Mouse (Mus musculus): ENCODE measurements at regions not wholly inside any gene's neighbourhood (a gene's known extent, or its start where the extent isn't known, plus 50 kb on each side); places are given as distances from the start of the nearest gene placed in this dataset.
A peak's percentile ranks its signal among the peaks of the same experiment; 100 is the strongest.

DNA sequence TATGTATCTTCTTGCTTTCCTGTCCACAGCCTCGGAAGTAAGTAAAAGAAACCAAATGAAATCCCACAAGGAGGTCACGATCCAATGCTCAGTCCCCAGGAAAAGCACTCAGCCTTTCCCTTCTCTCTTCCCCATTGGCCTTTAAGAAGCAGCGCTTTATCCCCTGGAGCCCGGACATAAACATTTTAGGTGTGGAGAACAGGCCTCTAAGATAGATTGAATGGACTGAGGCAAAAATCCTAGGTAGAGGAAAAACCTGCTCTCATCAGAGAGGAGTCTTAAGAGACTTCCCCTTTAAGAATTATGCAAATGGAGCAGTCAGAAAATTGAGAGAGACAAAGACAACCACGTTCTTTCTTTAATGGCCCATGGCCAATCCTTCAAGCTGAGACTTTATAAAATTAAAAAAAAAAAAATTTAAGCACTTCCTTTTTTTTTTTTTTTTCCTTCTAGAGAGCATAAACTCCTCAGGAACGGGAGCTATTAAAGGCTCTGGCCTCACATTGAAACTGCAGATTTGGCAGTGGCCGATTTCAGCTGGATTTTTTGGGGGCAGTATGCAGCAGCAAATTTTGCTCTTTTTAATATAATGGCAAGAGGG, 1020.5 kb downstream of the 9330182O14Rik start:
- Histone ChIP-seq H3K36me3 (ENCODE audit: control insufficient read depth, insufficient read depth, low read length) (no peaks in the 10 kb centered on the region), H3K27me3 (ENCODE audit: control insufficient read depth, insufficient read depth, low read depth, low read length) (no peaks in the 10 kb centered on the region), H3K9ac (ENCODE audit: low read depth, low read length) (peak overlapping the region; percentile 61), H3K9me3 (replicated peaks; ENCODE audit: control insufficient read depth, low read length, poor library complexity, severe bottlenecking) (no peaks in the 10 kb centered on the region), H3K27ac (ENCODE audit: low read length) (peak overlapping the region; percentile 74), H3K4me3 (ENCODE audit: low read depth, low read length) (peak overlapping the region; percentile 36), H3K4me2 (ENCODE audit: low read length) (peak overlapping the region; percentile 75), H3K4me1 (ENCODE audit: control insufficient read depth, insufficient read depth, low read length) (peaks cover 14% of the 10 kb centered on the region)
- 20% methylated on average over 7 of the region's 7 CpGs for WGBS
- ATAC-seq = no peak

DNA sequence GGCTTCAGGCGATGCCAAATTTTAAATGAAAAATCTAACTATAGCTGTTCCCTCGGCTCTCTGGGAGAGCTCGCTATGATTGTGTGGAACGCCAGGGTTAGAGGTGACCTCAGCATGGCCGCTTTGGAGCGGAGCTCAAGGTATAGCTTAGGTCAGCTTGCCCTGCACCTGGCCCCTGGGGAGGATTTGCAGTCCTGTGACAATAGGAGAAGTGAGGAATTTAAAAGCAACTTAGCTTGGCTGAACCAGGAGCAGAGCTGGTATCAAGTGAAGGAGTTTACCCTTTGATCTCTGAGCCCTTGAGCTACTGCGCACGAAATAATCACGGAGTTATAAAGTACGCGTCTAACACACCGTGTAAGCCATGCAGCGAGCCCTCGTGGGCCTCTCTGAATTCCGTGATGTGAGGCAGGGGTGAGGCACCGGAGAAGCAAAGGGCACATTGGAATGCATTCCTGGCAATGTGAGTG, 1021.0 kb downstream of the 9330182O14Rik start:
- H3K27ac ChIP-seq (ENCODE audit: low read length) = peak overlapping the region; percentile 74
- H3K9me3 ChIP-seq (replicated peaks; ENCODE audit: control insufficient read depth, low read length, poor library complexity, severe bottlenecking) = no peaks in the 10 kb centered on the region
- peak; percentile 88 for ATAC-seq
- peak overlapping the region; percentile 61 for H3K9ac ChIP-seq (ENCODE audit: low read depth, low read length)
- peak overlapping the region; percentile 75 for H3K4me2 ChIP-seq (ENCODE audit: low read length)
- H3K27me3 ChIP-seq (ENCODE audit: control insufficient read depth, insufficient read depth, low read depth, low read length) = no peaks in the 10 kb centered on the region
- 2% methylated on average over 16 of the region's 16 CpGs for WGBS
- no peaks in the 10 kb centered on the region for H3K36me3 ChIP-seq (ENCODE audit: control insufficient read depth, insufficient read depth, low read length)
- H3K4me3 ChIP-seq (ENCODE audit: low read depth, low read length) = peak overlapping the region; percentile 36
- H3K4me1 ChIP-seq (ENCODE audit: control insufficient read depth, insufficient read depth, low read length) = peaks cover 14% of the 10 kb centered on the region

DNA sequence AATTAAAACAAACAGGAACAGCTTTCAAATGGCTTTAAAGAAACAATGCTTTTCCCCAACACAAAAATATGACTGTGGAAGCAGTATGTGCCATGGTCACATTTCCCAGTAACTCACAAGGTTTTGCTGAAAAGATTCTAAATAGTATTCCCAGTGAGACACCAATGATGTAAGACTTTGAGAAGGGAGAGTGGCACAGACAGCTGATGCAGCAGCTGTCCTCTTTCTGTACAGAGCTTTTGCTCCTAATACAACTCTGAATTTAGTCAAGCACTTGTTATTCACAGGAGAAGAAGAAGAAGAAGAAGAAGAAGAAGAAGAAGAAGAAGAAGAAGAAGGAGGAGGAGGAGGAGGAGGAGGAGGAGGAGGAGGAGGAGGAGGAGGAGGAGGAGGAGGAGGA, 1023.6 kb downstream of the 9330182O14Rik start:
- H3K27ac ChIP-seq (ENCODE audit: low read length) = no peak overlapping the region
- H3K4me1 ChIP-seq (ENCODE audit: control insufficient read depth, insufficient read depth, low read length) = peaks cover 16% of the 10 kb centered on the region
- no peak overlapping the region for H3K9ac ChIP-seq (ENCODE audit: low read depth, low read length)
- no peak overlapping the region for H3K4me2 ChIP-seq (ENCODE audit: low read length)
- H3K4me3 ChIP-seq (ENCODE audit: low read depth, low read length) = no peak overlapping the region
- no peak for ATAC-seq
- no peaks in the 10 kb centered on the region for H3K9me3 ChIP-seq (replicated peaks; ENCODE audit: control insufficient read depth, low read length, poor library complexity, severe bottlenecking)
- H3K36me3 ChIP-seq (ENCODE audit: control insufficient read depth, insufficient read depth, low read length) = no peaks in the 10 kb centered on the region
- no peaks in the 10 kb centered on the region for H3K27me3 ChIP-seq (ENCODE audit: control insufficient read depth, insufficient read depth, low read depth, low read length)

DNA sequence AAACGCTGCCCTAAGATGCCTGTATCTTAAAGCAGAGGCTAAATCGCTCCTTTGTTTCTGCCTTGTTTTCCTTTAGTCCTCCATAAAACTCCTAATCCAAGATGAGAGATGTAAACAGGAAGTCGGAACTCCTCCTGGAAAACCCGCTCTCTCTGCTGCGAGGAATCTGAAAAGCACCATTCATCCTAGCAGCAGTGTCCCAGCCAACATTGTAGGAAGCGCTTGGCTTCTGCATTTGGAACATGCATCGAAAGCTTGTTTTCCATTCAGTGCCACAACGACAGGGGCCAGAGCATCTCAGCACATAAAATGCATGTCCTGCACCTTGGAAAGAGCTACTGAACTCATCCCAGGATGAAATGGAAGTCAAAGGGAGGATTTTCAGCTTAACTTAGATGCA, 1028.1 kb downstream of the 9330182O14Rik start:
- Histone ChIP-seq H3K27ac (ENCODE audit: low read length) (no peak overlapping the region), H3K4me1 (ENCODE audit: control insufficient read depth, insufficient read depth, low read length) (peaks cover 2% of the 10 kb centered on the region; the same call in 1 of the 2 replicates), H3K9ac (ENCODE audit: low read depth, low read length) (no peak overlapping the region), H3K4me3 (ENCODE audit: low read depth, low read length) (no peak overlapping the region), H3K36me3 (ENCODE audit: control insufficient read depth, insufficient read depth, low read length) (no peaks in the 10 kb centered on the region), H3K9me3 (replicated peaks; ENCODE audit: control insufficient read depth, low read length, poor library complexity, severe bottlenecking) (no peaks in the 10 kb centered on the region), H3K4me2 (ENCODE audit: low read length) (peak overlapping the region; percentile 4; the same call in 1 of the 2 replicates), H3K27me3 (ENCODE audit: control insufficient read depth, insufficient read depth, low read depth, low read length) (no peaks in the 10 kb centered on the region)
- whole genome bisulfite sequencing = 29% methylated on average over 8 of the region's 8 CpGs
- ATAC-seq = 0 out of 2 replicates have a peak, but pooled peaks have one; percentile 32

DNA sequence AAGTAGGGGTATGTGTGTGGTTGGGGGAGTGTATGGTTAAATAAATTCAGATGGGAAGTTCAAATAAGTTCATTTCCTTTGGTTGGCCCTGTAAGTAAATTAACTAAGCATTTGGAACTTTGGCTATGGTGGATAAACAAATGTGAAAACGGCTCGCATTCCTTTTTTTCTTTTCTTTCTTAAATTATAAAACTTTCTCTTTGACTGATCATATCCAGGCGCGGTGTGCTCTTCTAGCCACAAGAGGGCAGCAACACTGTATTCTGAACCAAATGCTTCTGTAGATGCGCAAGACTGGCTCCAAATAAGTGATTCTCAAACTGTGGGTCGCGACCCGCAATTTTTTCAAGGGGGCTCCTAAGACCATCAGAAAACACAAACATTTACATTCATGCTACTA, 1028.6 kb downstream of the 9330182O14Rik start:
- ATAC-seq = no peak
- Histone ChIP-seq H3K36me3 (ENCODE audit: control insufficient read depth, insufficient read depth, low read length) (no peaks in the 10 kb centered on the region), H3K4me3 (ENCODE audit: low read depth, low read length) (no peak overlapping the region), H3K4me1 (ENCODE audit: control insufficient read depth, insufficient read depth, low read length) (peaks cover 2% of the 10 kb centered on the region; the same call in 1 of the 2 replicates), H3K4me2 (ENCODE audit: low read length) (no peak overlapping the region), H3K27ac (ENCODE audit: low read length) (no peak overlapping the region), H3K9me3 (replicated peaks; ENCODE audit: control insufficient read depth, low read length, poor library complexity, severe bottlenecking) (no peaks in the 10 kb centered on the region), H3K27me3 (ENCODE audit: control insufficient read depth, insufficient read depth, low read depth, low read length) (no peaks in the 10 kb centered on the region), H3K9ac (ENCODE audit: low read depth, low read length) (no peak overlapping the region)
- WGBS = 3% methylated on average over 8 of the region's 8 CpGs

DNA sequence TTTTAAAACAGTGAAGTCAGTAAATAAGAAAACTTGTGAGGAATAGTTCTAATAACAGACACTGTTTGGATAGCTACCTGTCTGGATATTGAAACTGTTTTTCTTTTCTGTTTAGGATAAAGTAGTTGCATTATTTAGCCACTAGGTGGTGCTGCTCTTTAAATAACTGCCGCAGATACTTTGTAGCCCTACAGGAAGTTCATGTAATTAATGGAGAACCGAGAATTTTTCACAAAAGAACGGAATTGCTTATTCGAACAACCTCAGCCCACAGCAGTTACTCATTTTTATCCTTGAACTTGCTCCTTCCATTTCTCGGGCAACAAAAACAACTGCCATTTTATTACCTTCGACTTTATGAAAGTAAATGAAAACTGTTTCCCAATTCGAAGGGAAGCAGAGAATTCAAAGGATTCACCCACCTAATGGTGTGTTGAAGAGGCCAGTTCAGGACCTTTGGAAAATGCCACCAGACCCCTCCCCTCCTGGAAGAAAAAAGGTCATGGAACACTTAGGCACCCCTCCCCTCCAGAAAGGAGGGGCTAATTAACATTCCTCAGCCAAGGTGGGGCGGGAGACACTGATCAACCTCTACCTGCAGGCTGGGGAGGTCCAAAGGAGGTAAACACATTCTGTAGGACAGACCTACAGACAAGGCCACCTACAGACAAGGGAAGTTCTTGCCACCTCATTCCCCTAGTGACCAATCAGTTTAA, 1029.6 kb downstream of the 9330182O14Rik start:
- H3K9ac ChIP-seq (ENCODE audit: low read depth, low read length) = no peak overlapping the region
- 25% methylated on average over 8 of the region's 8 CpGs for WGBS
- no peak overlapping the region for H3K27ac ChIP-seq (ENCODE audit: low read length)
- H3K4me1 ChIP-seq (ENCODE audit: control insufficient read depth, insufficient read depth, low read length) = peaks cover 2% of the 10 kb centered on the region; the same call in 1 of the 2 replicates
- peak; percentile 70 for ATAC-seq
- H3K4me2 ChIP-seq (ENCODE audit: low read length) = peak overlapping the region; percentile 54
- no peaks in the 10 kb centered on the region for H3K36me3 ChIP-seq (ENCODE audit: control insufficient read depth, insufficient read depth, low read length)
- no peaks in the 10 kb centered on the region for H3K9me3 ChIP-seq (replicated peaks; ENCODE audit: control insufficient read depth, low read length, poor library complexity, severe bottlenecking)
- no peaks in the 10 kb centered on the region for H3K27me3 ChIP-seq (ENCODE audit: control insufficient read depth, insufficient read depth, low read depth, low read length)
- peak overlapping the region; percentile 27 for H3K4me3 ChIP-seq (ENCODE audit: low read depth, low read length)

DNA sequence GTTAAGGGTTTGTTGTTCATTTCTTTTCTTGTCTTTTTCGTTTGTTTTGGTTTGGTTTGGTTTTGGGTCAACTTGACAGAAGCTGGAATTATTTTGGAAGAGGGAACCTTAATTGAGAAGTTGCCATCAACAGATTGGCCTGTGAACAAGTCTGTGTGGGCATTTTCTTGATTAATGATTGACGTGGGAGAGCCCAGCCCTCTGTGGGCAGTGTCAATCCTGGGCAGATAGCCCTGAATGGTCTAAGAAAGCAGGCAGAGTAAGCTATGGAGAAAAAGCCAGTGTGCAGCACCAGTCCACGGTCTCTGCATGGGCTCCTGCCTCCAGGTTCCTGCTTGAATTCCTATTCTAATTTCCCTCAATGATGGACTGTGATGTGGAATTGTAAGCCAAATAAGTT, 1031.4 kb downstream of the 9330182O14Rik start:
- Histone ChIP-seq H3K9me3 (replicated peaks; ENCODE audit: control insufficient read depth, low read length, poor library complexity, severe bottlenecking) (no peaks in the 10 kb centered on the region), H3K4me3 (ENCODE audit: low read depth, low read length) (no peak overlapping the region), H3K36me3 (ENCODE audit: control insufficient read depth, insufficient read depth, low read length) (no peaks in the 10 kb centered on the region), H3K4me2 (ENCODE audit: low read length) (no peak overlapping the region), H3K27me3 (ENCODE audit: control insufficient read depth, insufficient read depth, low read depth, low read length) (no peaks in the 10 kb centered on the region), H3K27ac (ENCODE audit: low read length) (no peak overlapping the region), H3K4me1 (ENCODE audit: control insufficient read depth, insufficient read depth, low read length) (peaks cover 2% of the 10 kb centered on the region; the same call in 1 of the 2 replicates), H3K9ac (ENCODE audit: low read depth, low read length) (no peak overlapping the region)
- ATAC-seq = no peak
- WGBS = 90% methylated on average over 3 of the region's 3 CpGs

DNA sequence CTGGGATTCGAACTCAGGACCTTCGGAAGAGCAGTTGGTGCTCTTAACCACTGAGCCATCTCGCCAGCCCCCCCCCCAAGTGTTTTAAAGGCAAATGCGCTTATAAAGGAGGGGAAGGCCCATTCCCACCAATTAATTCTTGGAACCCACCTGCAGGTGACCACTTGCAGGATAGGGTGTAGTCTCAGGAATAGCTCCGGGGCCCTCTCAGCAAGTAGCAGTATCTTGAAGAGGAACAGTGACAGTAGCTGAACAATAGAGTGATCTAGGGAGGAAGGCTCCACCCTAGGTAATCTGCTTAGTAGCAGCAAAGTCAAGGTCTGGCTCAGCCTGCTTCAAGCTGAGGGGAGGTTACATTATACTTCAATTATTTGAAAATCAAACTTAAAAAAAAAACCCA, 1056.6 kb downstream of the 9330182O14Rik start:
- Histone ChIP-seq H3K9ac (ENCODE audit: low read depth, low read length) (no peak overlapping the region), H3K27ac (ENCODE audit: low read length) (no peak overlapping the region), H3K4me1 (ENCODE audit: control insufficient read depth, insufficient read depth, low read length) (no peaks in the 10 kb centered on the region), H3K27me3 (ENCODE audit: control insufficient read depth, insufficient read depth, low read depth, low read length) (no peaks in the 10 kb centered on the region), H3K9me3 (replicated peaks; ENCODE audit: control insufficient read depth, low read length, poor library complexity, severe bottlenecking) (no peaks in the 10 kb centered on the region), H3K4me3 (ENCODE audit: low read depth, low read length) (no peak overlapping the region), H3K4me2 (ENCODE audit: low read length) (no peak overlapping the region), H3K36me3 (ENCODE audit: control insufficient read depth, insufficient read depth, low read length) (no peaks in the 10 kb centered on the region)
- WGBS = 76% methylated on average over 4 of the region's 5 CpGs
- no peak for ATAC-seq

DNA sequence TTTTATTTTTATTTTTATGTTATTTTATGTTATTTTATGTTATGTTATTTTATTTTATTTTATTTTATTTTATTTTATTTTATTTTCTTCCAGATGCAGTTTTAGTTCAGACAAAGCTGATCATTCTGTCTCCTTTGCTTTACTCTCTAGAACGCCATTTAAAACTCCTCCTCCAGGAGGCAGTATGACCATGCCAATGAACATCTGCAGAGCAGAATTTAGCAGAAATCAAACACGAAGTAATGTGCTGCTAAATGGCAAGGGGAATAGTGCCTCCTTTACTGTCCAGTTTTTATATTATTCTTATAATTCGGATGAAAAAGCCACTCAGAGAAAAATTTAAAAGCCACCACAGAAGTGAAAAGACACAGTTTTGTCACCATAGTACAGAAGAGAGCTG, 1059.1 kb downstream of the 9330182O14Rik start:
- 24% methylated on average over 3 of the region's 3 CpGs for WGBS
- no peak overlapping the region for H3K9ac ChIP-seq (ENCODE audit: low read depth, low read length)
- no peaks in the 10 kb centered on the region for H3K27me3 ChIP-seq (ENCODE audit: control insufficient read depth, insufficient read depth, low read depth, low read length)
- H3K4me2 ChIP-seq (ENCODE audit: low read length) = no peak overlapping the region
- H3K36me3 ChIP-seq (ENCODE audit: control insufficient read depth, insufficient read depth, low read length) = no peaks in the 10 kb centered on the region
- H3K4me1 ChIP-seq (ENCODE audit: control insufficient read depth, insufficient read depth, low read length) = no peaks in the 10 kb centered on the region
- H3K27ac ChIP-seq (ENCODE audit: low read length) = no peak overlapping the region
- no peak overlapping the region for H3K4me3 ChIP-seq (ENCODE audit: low read depth, low read length)
- H3K9me3 ChIP-seq (replicated peaks; ENCODE audit: control insufficient read depth, low read length, poor library complexity, severe bottlenecking) = no peaks in the 10 kb centered on the region
- ATAC-seq = peak; percentile 77; the same call in 1 of the 2 replicates

Data from midbrain, embryonic 16.5 days (tissue).